Mouse (Mus musculus) CD8-positive naive resting alpha-beta T cell, adult 2 months (primary cell): ENCODE measurements around the gene Rp2.
"Not testable (repeated sequence)": the region's sequence is repeated elsewhere in the genome, so short reads cannot be mapped to it uniquely, and the experiment has no call there.

Experiments
- DNase-seq, 2 experiments: peaks; one replicate each; pipeline ENCODE4 v3.0.0; 2022; ENCODE audit warnings: low read depth in 2 of 2, low spot score in 2 of 2

The Rp2 gene

DNA sequence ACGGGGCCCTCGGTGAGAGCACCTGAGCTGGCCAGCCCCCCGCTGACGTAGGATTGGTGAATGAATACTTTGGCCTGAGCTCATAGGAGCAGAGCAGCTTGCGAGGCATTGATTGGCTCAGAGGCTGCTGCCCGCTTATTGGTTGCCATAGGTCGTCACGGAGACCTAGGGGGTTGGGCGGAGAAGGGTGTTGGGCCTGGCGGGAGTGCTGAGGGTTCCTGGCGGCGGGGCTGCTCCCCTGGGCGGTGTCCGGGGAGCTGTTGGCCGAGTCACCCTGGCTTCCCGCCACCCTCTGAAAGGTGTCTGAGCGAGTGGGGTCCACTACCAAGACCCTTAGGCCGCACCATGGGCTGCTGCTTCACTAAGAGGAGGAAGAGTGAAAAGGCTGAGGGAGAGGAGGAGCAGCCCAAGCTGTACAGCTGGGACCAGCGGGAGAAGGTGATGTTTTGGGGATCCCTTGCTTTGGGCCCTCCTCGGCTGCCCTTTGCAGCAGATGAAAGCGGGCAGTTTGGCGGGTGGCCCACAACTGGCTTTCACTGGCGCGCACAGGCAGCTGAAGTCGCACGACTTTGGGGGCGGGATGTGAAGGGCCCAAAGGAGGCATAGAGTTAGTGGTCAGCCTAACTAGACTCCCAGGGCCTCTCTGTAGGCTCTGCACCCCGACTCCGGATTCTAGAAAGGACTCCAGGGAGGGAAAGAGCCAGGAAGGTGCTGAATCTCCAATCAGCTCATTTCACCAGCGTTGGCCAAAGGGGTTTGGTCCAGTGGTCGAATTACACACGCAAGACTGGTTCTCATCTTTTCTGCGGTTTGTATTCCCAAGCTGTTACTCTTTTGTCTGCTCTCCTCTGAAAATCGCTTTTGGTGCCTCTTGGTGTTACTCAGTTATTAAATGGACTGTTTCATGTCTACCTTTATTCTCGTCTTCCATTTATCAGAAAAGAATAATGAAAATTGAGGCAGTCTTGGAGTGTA lies at the start of gene Rp2:
Gene Rp2 (plus strand): TSS at position 91 of the 975 bp plus-strand sequence.
- DNase-seq: peak; percentile 59 to 72

GRCm38 (mm10) chrX:20332756-20333155 lies 31.5 kb upstream of the Rp2 start:
- DNase-seq: no peak

DNA sequence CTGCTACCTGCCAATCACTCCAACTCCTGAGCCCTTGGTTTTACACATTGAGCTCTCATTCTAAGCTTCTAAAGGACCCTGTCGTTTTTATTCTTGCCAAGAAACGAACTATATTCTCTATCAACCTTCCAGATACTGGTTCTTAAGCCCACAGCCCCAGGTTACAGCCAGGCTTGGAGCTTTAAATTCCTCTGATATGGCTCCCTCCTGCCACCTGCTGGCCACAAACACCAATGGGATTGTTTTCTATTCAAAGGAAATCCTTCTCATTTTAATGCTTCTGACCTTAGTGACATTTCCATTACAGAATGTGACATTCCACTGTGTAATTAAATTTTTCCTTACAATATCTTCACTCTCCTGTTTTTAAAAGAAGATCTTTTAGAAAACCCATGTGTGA lies 28.6 kb upstream of the Rp2 start:
- peak; percentile 14 to 30 for DNase-seq

DNA sequence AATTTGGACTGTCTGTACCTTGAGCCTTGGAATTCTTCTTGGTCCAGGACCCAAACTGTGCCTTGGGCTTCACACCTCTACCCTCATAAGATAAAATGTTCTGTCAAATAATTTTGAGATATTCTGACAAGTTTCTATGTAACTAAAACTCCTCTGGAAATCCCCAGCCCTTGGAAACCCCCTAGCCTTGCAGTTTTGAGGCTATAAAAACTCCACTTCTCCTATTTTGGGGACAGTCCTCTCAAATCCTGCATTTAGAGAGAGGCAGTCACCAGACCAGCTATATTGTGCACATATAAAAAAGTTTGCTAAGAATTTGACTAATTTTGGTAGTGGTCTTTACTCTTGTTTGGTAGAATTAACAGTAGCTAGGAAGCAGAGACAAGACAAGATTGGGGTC lies 19.3 kb upstream of the Rp2 start:
- DNase-seq: no peak

DNA sequence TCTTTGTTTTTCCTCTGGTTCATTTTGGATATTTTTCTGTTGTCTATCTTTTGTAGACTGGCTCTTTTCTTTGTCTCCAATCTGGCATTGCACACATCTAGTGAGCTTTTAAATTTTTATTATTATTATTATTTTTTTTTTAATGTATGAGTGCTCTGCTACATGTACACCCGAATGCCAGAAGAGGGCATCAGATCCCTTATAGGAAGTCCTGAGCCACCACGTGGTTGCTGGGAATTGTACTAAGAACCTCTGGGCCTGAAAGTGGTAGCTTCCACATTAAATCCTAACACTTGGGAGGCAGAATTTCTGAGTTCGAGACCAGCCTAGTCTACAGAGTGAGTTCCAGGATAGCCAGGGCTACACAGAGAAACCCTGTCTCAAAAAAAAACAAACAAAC lies 17.9 kb upstream of the Rp2 start:
- DNase-seq: no peak

DNA sequence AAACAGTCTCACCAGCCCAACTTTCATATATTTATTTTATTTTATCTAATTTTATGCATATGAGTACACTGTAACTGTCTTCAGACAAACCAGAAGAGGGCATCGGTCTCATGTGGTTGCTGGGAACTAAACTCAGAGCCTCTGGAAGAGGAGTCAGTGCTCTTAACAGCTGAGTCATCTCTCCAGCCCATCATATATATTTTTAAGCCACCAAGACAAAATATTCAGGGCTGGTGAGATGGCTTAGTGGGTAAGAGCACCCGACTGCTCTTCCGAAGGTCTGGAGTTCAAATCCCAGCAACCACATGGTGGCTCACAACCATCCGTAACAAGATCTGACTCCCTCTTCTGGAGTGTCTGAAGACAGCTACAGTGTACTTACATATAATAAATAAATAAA lies 14.0 kb upstream of the Rp2 start:
- DNase-seq: not testable (repeated sequence)

GRCm38 (mm10) chrX:20355283-20355682 lies 9.0 kb upstream of the Rp2 start:
- DNase-seq: no peak

DNA sequence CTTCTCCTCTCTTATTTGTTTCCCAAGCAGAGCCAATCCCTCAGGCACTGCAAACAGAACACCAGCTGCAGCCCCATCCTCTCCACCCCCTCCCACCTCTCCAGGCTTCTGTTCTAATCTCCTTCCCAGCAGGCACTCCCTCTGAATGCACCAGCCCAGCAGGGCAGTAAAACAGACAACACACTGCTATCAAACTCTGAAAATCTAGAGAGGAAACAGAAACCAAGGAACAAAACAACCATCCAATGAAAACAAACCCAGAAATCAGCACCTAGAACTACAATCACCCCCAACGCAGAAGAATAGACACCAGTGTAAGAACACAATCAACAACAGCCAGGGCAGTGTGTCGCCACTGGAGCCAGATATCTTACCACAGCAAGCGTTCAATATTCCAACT lies 8.0 kb upstream of the Rp2 start:
- DNase-seq: no peak

- DNase-seq: no peak
Measured at GRCm38 (mm10) chrX:20366036-20366435, 1.8 kb downstream of the Rp2 start.

DNA sequence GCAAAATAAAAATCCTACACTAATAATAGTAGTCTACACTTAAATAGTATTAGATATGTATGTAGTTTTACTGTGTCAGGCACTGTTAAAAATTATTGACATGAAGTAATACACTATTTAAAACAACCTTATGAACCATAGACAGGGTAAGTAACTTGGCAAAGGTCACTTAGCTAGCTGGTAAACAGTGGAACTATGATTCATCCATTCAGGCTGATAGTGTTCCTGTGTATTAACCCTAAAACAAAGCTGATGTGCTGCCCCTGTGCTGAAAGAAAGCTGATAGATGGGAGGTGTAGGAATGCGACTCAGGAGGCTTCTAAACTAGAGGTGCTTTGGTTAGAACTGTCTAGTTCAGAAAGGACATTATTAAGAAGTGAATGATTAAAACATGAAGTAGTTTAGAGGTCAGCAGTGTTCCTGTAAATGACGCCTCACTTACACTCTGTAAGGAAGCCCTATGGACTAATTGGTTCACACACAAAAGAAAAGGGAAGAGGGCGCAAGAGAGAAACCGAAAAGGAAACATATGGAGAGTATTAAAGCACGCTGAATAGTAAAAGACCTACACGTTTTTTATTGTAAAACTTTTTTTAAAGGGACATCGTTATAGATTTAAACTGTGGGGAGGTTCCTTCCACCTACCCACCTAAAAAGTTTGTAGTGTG lies 15.2 kb downstream of the Rp2 start:
- DNase-seq: no peak

DNA sequence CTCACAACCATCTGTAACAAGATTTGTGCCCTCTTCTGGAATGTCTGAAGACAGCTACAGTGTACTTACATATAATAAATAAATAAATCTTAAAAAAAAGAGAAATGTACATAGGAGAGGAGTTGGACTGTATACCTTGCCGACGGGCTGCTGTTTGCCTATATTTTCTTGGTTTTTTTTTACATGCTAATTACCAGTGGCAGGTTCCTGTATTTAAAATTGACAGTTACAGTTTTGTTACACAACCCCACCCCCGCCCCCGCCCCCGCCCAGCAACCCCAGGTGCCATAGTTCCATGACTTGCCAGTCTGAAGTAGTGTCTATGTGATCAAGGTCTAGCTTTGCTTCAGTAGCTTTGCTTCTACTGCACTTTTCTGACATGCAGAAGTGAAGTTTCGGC lies 18.0 kb downstream of the Rp2 start:
- no peak for DNase-seq

- DNase-seq: no peak
Measured at GRCm38 (mm10) chrX:20387006-20387405, 22.7 kb downstream of the Rp2 start.

DNA sequence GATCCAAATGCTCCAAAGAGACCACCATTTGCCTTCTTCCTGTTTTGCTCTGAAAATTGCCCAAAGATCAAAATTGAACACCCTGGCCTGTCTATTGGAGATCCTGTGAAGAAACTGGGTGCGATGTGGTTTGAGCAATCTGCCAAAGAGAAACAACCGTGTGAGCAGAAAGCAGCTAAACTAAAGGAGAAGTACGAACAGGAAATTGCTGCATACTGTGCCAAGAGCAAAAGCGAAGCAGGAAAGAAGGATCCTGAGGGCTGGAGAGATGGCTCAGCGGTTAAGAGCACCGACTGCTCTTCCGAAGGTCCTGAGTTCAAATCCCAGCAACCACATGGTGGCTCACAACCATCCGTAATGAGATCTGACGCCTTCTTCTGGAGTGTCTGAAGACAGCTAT lies 27.7 kb downstream of the Rp2 start:
- DNase-seq: not testable (repeated sequence)

DNA sequence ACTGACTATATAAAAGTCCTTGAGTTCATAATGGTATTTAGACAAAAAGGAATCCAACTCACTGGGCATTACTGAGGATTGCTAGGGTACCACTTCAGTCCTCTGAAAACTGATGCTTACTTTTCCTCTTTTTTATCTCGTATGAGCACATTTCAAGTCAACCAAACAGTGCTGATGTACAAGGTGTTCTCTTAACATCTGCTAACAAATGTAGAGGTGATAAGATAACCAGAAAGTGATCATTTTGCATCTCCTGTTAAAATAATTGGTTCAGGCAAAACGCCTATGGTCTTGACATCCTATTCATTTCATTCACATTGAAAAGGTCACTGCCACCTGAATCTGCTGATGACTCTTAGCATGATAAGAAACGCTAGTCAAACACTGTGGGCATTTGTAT lies 28.7 kb downstream of the Rp2 start:
- DNase-seq: no peak

GRCm38 (mm10) chrX:20404068-20404467 lies 39.8 kb downstream of the Rp2 start:
- no peak for DNase-seq

GRCm38 (mm10) chrX:20406909-20407308 lies 42.6 kb downstream of the Rp2 start:
- no peak for DNase-seq

DNA sequence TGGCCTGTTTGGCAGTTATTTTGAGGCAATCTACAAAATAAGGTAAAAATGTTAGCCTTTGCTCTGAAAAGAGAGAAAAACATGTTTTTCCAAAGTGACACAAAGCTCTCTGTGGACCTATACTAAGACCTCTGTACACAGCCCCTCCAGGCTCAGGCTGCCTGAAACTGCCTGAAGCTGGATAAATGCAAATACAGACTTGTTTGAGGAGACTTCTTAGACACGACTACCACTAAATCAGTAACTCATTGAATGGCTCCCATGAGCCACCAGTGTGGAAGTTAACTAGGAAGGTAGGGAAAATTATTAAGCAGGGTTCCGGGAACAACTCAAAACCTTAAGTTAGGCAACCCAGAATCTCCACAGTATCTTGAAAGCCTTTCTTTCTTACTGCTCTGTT lies 43.4 kb downstream of the Rp2 start:
- DNase-seq: no peak

DNA sequence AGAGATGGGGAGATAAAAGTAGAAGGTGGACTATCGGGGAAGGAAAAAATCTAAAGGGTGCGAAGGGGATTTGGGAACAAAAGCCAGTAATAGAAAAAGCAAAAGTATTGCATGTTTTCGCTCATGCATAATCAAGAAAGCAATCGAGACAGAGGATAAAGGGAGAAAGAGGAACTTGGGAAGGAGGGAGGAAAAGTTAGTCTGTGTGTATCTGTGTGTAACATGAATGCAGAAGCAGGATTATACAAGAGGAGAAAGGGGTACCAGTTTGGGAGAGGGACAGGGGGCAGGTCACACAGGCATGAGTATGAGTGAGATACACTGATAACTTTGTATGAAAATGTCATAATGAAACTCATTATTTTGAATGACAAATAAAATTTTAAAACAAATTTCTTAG lies 47.1 kb downstream of the Rp2 start:
- no peak for DNase-seq

DNA sequence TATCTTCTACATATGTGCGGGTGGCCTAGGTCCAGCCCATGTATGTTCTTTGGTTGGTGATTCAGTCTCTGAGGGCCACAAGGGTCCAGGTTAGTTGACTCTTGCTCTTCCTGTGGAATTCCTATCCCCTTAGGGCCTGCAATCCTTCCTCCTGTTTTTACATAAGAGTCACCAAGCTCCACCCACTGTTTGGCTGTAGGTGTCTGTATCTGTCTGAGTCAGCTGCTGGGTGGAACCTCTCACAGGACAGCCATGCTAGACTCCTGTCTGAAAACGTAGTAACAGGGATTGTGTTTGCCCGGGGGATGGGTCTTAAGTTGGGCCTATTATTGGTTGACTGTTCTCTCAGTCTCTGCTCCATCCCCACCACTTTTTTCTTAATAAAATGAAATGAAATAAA lies 47.9 kb downstream of the Rp2 start:
- DNase-seq: no peak

DNA sequence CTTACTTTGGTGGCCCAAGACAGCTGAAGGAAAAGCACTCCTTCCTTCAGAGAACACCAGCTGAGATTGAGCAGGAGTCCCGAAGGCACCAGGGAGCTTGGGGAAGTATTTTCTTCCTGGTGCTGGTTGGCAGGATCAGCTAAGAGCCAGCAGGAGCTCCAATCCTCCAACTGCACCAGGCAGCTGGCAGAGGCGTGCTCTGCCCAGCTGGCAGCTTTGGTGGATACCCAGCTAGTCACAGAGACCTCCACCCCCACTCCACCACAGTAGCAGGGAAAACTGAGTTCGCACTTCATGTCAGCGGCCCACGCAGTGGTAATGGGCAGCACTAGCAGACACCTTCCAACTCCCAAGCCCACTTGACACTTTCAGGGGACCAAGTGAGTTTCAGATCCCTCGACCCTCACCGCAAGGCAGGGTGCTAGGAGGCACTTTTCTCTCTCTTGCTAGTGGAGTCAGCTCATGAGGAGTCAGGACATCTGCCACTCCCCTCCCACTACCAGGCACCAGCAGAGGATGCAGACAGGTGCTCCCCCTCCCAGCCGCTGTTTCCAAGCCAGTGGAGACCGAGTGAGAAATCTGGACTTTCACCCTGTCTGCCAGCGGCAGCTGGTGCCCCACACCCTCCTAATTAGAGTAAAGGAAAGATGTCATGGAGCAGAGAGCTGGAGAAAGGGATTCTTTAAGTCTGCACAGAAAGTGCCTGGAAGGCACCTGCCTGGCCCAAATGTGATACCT lies 50.8 kb downstream of the Rp2 start:
- DNase-seq: no peak

- DNase-seq: no peak
Measured at GRCm38 (mm10) chrX:20418461-20418860, 54.2 kb downstream of the Rp2 start.

DNA sequence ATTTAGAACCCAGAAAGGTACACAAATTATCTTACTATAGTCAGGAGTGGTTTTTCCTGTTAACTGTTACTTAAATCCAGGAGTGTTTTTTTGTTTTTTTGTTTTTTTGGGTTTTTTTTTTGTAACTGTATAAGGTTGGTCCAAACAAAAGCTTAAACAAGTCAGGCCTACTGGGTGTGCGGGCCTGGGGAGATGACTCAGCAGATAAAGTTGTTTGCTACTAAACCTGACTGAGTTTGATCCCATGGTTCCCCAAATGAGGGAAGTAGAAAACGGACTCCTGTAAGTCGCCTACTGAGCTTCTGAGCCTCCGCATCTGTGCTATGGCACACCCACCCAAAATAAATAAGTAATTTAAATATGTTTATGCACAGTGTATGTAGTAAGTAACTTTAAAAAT lies 55.3 kb downstream of the Rp2 start:
- DNase-seq: no peak
